Mouse (Mus musculus): ENCODE measurements around the gene Cxadr. TPM values are rescaled to one million over a fixed set of nuclear protein-coding genes. Genes with fewer than 3 reads are reported as not detected.

Gene Cxadr
- polyA plus RNA-seq, 1 experiment from 2014 or later = 53.7 TPM

- no peak overlapping the region for H3K27ac ChIP-seq
- no peak overlapping the region for H3K9ac ChIP-seq
- ATAC-seq = peak; percentile 41
- H3K4me1 ChIP-seq (replicated peaks) = 0 out of 2 replicates have a peak, but pooled peaks cover 10% of the 10 kb centered on the region
- H3K4me3 ChIP-seq (replicated peaks) = no peak overlapping the region
- no peaks in the 10 kb centered on the region for H3K36me3 ChIP-seq
- WGBS = 68% methylated on average over 6 of the region's 6 CpGs
- no peaks in the 10 kb centered on the region for H3K9me3 ChIP-seq
- no peak overlapping the region for H3K4me2 ChIP-seq (replicated peaks)
- H3K27me3 ChIP-seq (replicated peaks) = no peaks in the 10 kb centered on the region
Observed at GRCm38 (mm10) chr16:78309258-78309657, 8.0 kb downstream of the Cxadr start.

- no peak overlapping the region for H3K4me2 ChIP-seq (replicated peaks)
- 0 out of 2 replicates have a peak, but pooled peaks cover 11% of the 10 kb centered on the region for H3K4me1 ChIP-seq (replicated peaks)
- no peak overlapping the region for H3K27ac ChIP-seq
- ATAC-seq = no peak
- no peaks in the 10 kb centered on the region for H3K27me3 ChIP-seq (replicated peaks)
- H3K9ac ChIP-seq = no peak overlapping the region
- no peaks in the 10 kb centered on the region for H3K9me3 ChIP-seq
- H3K4me3 ChIP-seq (replicated peaks) = no peak overlapping the region
- 68% methylated on average over 16 of the region's 16 CpGs for WGBS
- H3K36me3 ChIP-seq = no peaks in the 10 kb centered on the region
Observed at GRCm38 (mm10) chr16:78313135-78313887, 12.0 kb downstream of the Cxadr start.

GRCm38 (mm10) chr16:78314026-78314425, 12.7 kb downstream of the Cxadr start:
- H3K27me3 ChIP-seq (replicated peaks) = no peaks in the 10 kb centered on the region
- 0 out of 2 replicates have a peak, but pooled peaks cover 8% of the 10 kb centered on the region for H3K4me1 ChIP-seq (replicated peaks)
- H3K36me3 ChIP-seq = no peaks in the 10 kb centered on the region
- no peak overlapping the region for H3K4me2 ChIP-seq (replicated peaks)
- H3K9ac ChIP-seq = no peak overlapping the region
- H3K27ac ChIP-seq = no peak overlapping the region
- no peaks in the 10 kb centered on the region for H3K9me3 ChIP-seq
- ATAC-seq = no peak
- 83% methylated on average over 6 of the region's 6 CpGs for WGBS
- no peak overlapping the region for H3K4me3 ChIP-seq (replicated peaks)

- no peak overlapping the region for H3K4me3 ChIP-seq (replicated peaks)
- peak; percentile 26; the same call in 1 of the 2 replicates for ATAC-seq
- H3K36me3 ChIP-seq = no peaks in the 10 kb centered on the region
- H3K9me3 ChIP-seq = no peaks in the 10 kb centered on the region
- 92% methylated on average over 9 of the region's 9 CpGs for WGBS
- no peak overlapping the region for H3K27ac ChIP-seq
- no peak overlapping the region for H3K9ac ChIP-seq
- H3K27me3 ChIP-seq (replicated peaks) = no peaks in the 10 kb centered on the region
- H3K4me1 ChIP-seq (replicated peaks) = 0 out of 2 replicates have a peak, but pooled peaks cover 6% of the 10 kb centered on the region
- no peak overlapping the region for H3K4me2 ChIP-seq (replicated peaks)
Observed at GRCm38 (mm10) chr16:78316849-78317248, 15.6 kb downstream of the Cxadr start.

- Histone ChIP-seq H3K36me3 (no peaks in the 10 kb centered on the region), H3K9me3 (no peaks in the 10 kb centered on the region), H3K4me2 (replicated peaks) (no peak overlapping the region), H3K4me3 (replicated peaks) (no peak overlapping the region), H3K27ac (no peak overlapping the region), H3K27me3 (replicated peaks) (no peaks in the 10 kb centered on the region), H3K4me1 (replicated peaks) (0 out of 2 replicates have a peak, but pooled peaks cover 6% of the 10 kb centered on the region), H3K9ac (no peak overlapping the region)
- WGBS = 42% methylated on average over 7 of the region's 7 CpGs
- ATAC-seq = peak; percentile 82
Observed at GRCm38 (mm10) chr16:78317960-78318359, 16.7 kb downstream of the Cxadr start.

- no peaks in the 10 kb centered on the region for H3K27me3 ChIP-seq (replicated peaks)
- H3K9ac ChIP-seq = no peak overlapping the region
- H3K4me1 ChIP-seq (replicated peaks) = 0 out of 2 replicates have a peak, but pooled peaks cover 2% of the 10 kb centered on the region
- no peak overlapping the region for H3K27ac ChIP-seq
- no peak overlapping the region for H3K4me2 ChIP-seq (replicated peaks)
- ATAC-seq = no peak
- WGBS = 85% methylated on average over 7 of the region's 7 CpGs
- no peaks in the 10 kb centered on the region for H3K36me3 ChIP-seq
- no peak overlapping the region for H3K4me3 ChIP-seq (replicated peaks)
- H3K9me3 ChIP-seq = no peaks in the 10 kb centered on the region
Observed at GRCm38 (mm10) chr16:78319711-78320110, 18.4 kb downstream of the Cxadr start.

GRCm38 (mm10) chr16:78321559-78321958, 20.3 kb downstream of the Cxadr start:
- H3K36me3 ChIP-seq = no peaks in the 10 kb centered on the region
- no peak for ATAC-seq
- 19% methylated on average over 7 of the region's 7 CpGs for WGBS
- H3K27ac ChIP-seq = no peak overlapping the region
- H3K9ac ChIP-seq = no peak overlapping the region
- H3K4me1 ChIP-seq (replicated peaks) = 0 out of 2 replicates have a peak, but pooled peaks cover 2% of the 10 kb centered on the region
- H3K27me3 ChIP-seq (replicated peaks) = no peaks in the 10 kb centered on the region
- no peak overlapping the region for H3K4me3 ChIP-seq (replicated peaks)
- H3K9me3 ChIP-seq = no peaks in the 10 kb centered on the region
- no peak overlapping the region for H3K4me2 ChIP-seq (replicated peaks)

GRCm38 (mm10) chr16:78322140-78322539, 20.9 kb downstream of the Cxadr start:
- Histone ChIP-seq H3K27me3 (replicated peaks) (no peaks in the 10 kb centered on the region), H3K4me2 (replicated peaks) (no peak overlapping the region), H3K27ac (no peak overlapping the region), H3K4me1 (replicated peaks) (0 out of 2 replicates have a peak, but pooled peaks cover 2% of the 10 kb centered on the region), H3K36me3 (no peaks in the 10 kb centered on the region), H3K9ac (no peak overlapping the region), H3K4me3 (replicated peaks) (no peak overlapping the region), H3K9me3 (no peaks in the 10 kb centered on the region)
- WGBS = 32% methylated on average over 7 of the region's 7 CpGs
- no peak for ATAC-seq

GRCm38 (mm10) chr16:78325972-78326848, 24.9 kb downstream of the Cxadr start:
- Histone ChIP-seq H3K4me3 (replicated peaks) (no peak overlapping the region), H3K4me1 (replicated peaks) (no peaks in the 10 kb centered on the region), H3K9ac (no peak overlapping the region), H3K27ac (no peak overlapping the region), H3K36me3 (0 out of 2 replicates have a peak, but pooled peaks cover 5% of the 10 kb centered on the region), H3K9me3 (no peaks in the 10 kb centered on the region), H3K27me3 (replicated peaks) (no peaks in the 10 kb centered on the region), H3K4me2 (replicated peaks) (peak overlapping the region; percentile 17; the same call in 1 of the 2 replicates)
- ATAC-seq = 0 out of 2 replicates have a peak, but pooled peaks have one; percentile 21
- 59% methylated on average over 27 of the region's 27 CpGs for WGBS

GRCm38 (mm10) chr16:78327562-78327961, 26.3 kb downstream of the Cxadr start:
- no peak overlapping the region for H3K27ac ChIP-seq
- no peak overlapping the region for H3K4me2 ChIP-seq (replicated peaks)
- no peaks in the 10 kb centered on the region for H3K4me1 ChIP-seq (replicated peaks)
- no peaks in the 10 kb centered on the region for H3K9me3 ChIP-seq
- 73% methylated on average over 7 of the region's 7 CpGs for WGBS
- H3K36me3 ChIP-seq = 0 out of 2 replicates have a peak, but pooled peaks cover 5% of the 10 kb centered on the region
- ATAC-seq = peak; percentile 79
- H3K27me3 ChIP-seq (replicated peaks) = no peaks in the 10 kb centered on the region
- no peak overlapping the region for H3K9ac ChIP-seq
- no peak overlapping the region for H3K4me3 ChIP-seq (replicated peaks)

- Histone ChIP-seq H3K4me2 (replicated peaks) (no peak overlapping the region), H3K9ac (no peak overlapping the region), H3K36me3 (0 out of 2 replicates have a peak, but pooled peaks cover 5% of the 10 kb centered on the region), H3K4me1 (replicated peaks) (no peaks in the 10 kb centered on the region), H3K4me3 (replicated peaks) (no peak overlapping the region), H3K27ac (no peak overlapping the region), H3K27me3 (replicated peaks) (no peaks in the 10 kb centered on the region), H3K9me3 (no peaks in the 10 kb centered on the region)
- 75% methylated on average over 12 of the region's 12 CpGs for WGBS
- ATAC-seq = peak; percentile 37
Observed at GRCm38 (mm10) chr16:78327999-78328398, 26.7 kb downstream of the Cxadr start.

GRCm38 (mm10) chr16:78337226-78337625, 35.9 kb downstream of the Cxadr start:
- WGBS = 35% methylated on average over 8 of the region's 8 CpGs
- no peak overlapping the region for H3K27ac ChIP-seq
- H3K4me2 ChIP-seq (replicated peaks) = no peak overlapping the region
- H3K36me3 ChIP-seq = 0 out of 2 replicates have a peak, but pooled peaks cover 12% of the 10 kb centered on the region
- no peak overlapping the region for H3K4me3 ChIP-seq (replicated peaks)
- H3K27me3 ChIP-seq (replicated peaks) = no peaks in the 10 kb centered on the region
- no peak overlapping the region for H3K9ac ChIP-seq
- 0 out of 2 replicates have a peak, but pooled peaks cover 2% of the 10 kb centered on the region for H3K4me1 ChIP-seq (replicated peaks)
- H3K9me3 ChIP-seq = no peaks in the 10 kb centered on the region
- ATAC-seq = no peak

Data from intestine, embryonic 15.5 days (tissue).